Mouse (Mus musculus) kidney, embryonic 15.5 days (tissue): ENCODE measurements around the gene Abcg8. TPM values are rescaled to one million over a fixed set of nuclear protein-coding genes. Genes with fewer than 3 reads are reported as not detected.

Experiments used
- ATAC-seq: fragments of 200-750 bp; cut with Nextera tagmentation; replicated peaks from 2 replicates; pipeline ENCODE4 v1.8.0; 2017; ENCODE audit warnings: moderate TSS enrichment; ENCODE audit not compliant: low FRiP score
- H3K27ac ChIP-seq: fragments of 300-500 bp; sonication (generic); 2 replicates; pipeline ENCODE4 v1.5.1; 2015; ENCODE audit warnings: mild to moderate bottlenecking, inconsistent platforms
- H3K27me3 ChIP-seq: fragments of 300-500 bp; sonication (generic); 2 replicates; pipeline ENCODE4 v1.6.1; 2015; ENCODE audit warnings: inconsistent platforms
- H3K36me3 ChIP-seq: fragments of 300-500 bp; sonication (generic); 2 replicates; pipeline ENCODE4 v1.6.1; 2015; ENCODE audit warnings: inconsistent platforms
- H3K4me1 ChIP-seq: fragments of 300-500 bp; sonication (generic); 2 replicates; pipeline ENCODE4 v1.6.1; 2015; ENCODE audit warnings: inconsistent platforms
- H3K4me2 ChIP-seq: fragments of 300-500 bp; sonication (generic); 2 replicates; pipeline ENCODE4 v1.6.1; 2015; ENCODE audit warnings: moderate library complexity, mild to moderate bottlenecking, inconsistent platforms
- H3K4me3 ChIP-seq: fragments of 300-500 bp; sonication (generic); replicated peaks from 2 replicates; pipeline ENCODE4 v1.5.1; 2015; ENCODE audit warnings: mild to moderate bottlenecking, inconsistent platforms
- H3K9ac ChIP-seq: fragments of 300-500 bp; sonication (generic); 2 replicates; pipeline ENCODE4 v1.6.1; 2015; ENCODE audit warnings: mild to moderate bottlenecking, inconsistent platforms
- H3K9me3 ChIP-seq: fragments of 300-500 bp; sonication (generic); replicated peaks from 2 replicates; pipeline ENCODE4 v1.6.1; 2016; ENCODE audit warnings: inconsistent platforms
- WGBS: fragments of 180-500 bp; shearing (Covaris S2); methylation state at CpG from one replicate; pipeline ENCODE4 v1.1.7; 2015; ENCODE audit warnings: mixed read lengths; 5-methylcytosine and 5-hydroxymethylcytosine counted together
- polyA plus RNA-seq: library from polyadenylated mRNA; unstranded; fragments of >200 nt; fragmentation: Nextera tagmentation; extraction: Ambion mirVana; gene quantifications from 2 replicates; pipeline ENCODE4 v1.2.1, GENCODE M21; 2015

Gene Abcg8
- polyA plus RNA-seq, 1 experiment from 2014 or later: 0.27 TPM

DNA sequence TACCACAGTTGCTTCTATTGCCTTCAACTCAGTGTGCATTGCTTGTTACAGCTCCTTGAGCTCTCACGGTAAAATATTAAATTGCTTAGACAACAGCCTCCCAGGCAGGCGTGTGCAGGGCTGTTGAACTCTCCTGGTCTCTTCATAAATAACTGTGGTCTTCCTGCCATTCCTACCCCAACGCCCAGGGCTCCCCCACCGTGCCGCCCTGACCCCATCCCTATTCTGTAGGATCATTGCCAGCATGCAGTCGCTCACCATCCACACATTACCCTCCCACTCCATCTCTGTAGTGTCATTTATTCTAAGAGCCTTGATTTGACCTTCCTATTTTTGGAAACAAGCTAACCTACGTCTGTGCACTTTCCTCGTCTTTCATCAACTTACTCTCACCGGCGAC lies 11.0 kb upstream of the Abcg8 start:
- Histone ChIP-seq H3K4me1 (peaks cover 30% of the 10 kb centered on the region), H3K27ac (peak overlapping the region; percentile 69), H3K9ac (no peak overlapping the region), H3K27me3 (no peaks in the 10 kb centered on the region), H3K9me3 (no peaks in the 10 kb centered on the region), H3K36me3 (no peaks in the 10 kb centered on the region), H3K4me3 (no peak overlapping the region), H3K4me2 (peak overlapping the region; percentile 43)
- 0 out of 2 replicates have a peak, but pooled peaks have one; percentile 35 for ATAC-seq
- WGBS: 17% methylated on average over 10 of the region's 10 CpGs

DNA sequence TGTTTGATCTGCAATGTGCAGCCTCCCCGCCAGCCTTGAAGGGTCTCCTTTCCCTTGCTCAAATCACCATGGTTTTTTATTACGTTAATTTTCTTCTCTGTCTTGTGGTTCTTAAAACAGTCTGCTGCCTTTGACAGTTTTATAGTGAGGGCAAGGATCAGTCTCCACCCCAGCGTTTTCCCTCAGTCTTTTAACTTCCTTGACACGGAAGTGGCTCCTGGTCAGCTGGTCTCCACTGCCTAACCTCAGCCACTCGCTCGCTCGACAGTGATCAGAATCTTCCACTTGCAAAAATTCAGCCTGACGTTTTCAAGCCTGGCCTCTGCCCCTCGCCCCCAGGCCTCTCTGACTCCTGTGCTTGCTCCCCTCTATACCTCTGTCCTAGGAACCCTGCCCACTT lies 10.4 kb upstream of the Abcg8 start:
- Histone ChIP-seq H3K27me3 (no peaks in the 10 kb centered on the region), H3K36me3 (no peaks in the 10 kb centered on the region), H3K9me3 (no peaks in the 10 kb centered on the region), H3K4me3 (no peak overlapping the region), H3K4me1 (peaks cover 30% of the 10 kb centered on the region), H3K4me2 (peak overlapping the region; percentile 43), H3K9ac (no peak overlapping the region), H3K27ac (peak overlapping the region; percentile 69)
- 7% methylated on average over 9 of the region's 9 CpGs for WGBS
- ATAC-seq: peak; percentile 87

DNA sequence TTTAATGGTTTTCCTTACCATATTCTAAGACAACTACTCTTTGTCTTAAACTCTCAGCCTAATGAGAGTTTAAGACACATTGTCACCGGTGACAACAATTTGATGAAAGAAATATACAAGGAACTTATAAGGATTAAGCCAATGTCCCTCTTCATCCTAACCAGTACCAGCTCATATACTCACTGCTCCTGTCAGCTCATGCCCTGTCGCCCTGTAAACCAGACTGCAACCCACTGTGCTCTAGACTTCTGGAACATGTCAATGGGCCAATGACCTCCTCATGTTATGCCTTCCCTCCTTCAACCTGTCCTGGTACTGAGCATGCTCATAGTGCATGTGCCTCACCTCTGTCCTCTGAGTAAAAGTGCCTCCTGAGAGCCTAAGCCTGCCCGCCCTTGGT lies 8.3 kb upstream of the Abcg8 start:
- Histone ChIP-seq H3K27ac (no peak overlapping the region), H3K4me2 (no peak overlapping the region), H3K4me1 (peaks cover 33% of the 10 kb centered on the region), H3K4me3 (no peak overlapping the region), H3K9ac (no peak overlapping the region), H3K36me3 (no peaks in the 10 kb centered on the region), H3K27me3 (no peaks in the 10 kb centered on the region), H3K9me3 (no peaks in the 10 kb centered on the region)
- ATAC-seq: no peak
- 86% methylated on average over 3 of the region's 3 CpGs for WGBS

DNA sequence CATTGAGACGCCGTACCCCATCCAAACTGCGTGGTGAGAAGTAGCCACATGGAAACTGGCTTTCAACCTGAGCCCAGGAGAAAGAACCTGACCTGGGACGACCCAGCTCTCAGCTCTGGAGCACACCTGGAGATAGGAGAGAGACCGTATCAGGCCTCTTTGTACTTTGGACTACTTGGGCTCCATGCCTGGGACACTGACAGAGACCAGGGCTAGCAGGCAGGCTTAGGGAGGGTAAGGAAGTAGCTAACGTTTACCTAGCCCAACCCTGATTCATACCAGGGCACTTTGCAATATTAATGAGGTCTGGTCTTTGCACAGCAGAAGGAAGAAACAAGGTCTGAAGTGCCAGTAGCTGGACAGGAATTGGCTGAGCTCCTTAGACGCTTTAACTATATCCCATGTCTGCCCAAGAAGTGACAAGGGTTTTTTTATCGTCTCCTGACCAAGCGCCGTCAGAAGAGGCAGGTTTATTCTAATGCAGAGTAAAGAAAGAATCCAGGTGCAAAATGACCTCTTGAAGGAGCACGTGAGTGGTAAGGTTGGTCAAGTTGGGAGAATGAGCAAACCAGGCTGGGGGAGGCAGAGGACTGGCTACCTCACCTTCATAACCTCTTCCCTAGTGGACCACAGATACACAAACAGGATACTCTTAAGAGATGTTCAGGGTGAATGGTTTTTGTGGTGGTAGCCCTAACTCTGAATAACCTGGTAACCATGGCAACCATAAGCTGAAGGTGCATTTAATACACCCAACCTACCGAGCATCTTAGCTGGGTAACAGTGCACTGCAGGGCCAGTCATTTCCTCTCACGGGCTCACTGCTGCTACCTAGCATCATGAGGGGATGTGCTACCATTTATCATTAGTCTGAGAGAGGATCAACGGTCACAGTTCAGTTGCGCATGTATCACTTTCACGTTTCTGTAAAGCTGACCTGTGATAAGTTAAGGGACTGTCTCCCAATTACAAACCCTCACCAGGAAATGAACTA lies 3.4 kb upstream of the Abcg8 start:
- H3K4me1 ChIP-seq: peaks cover 45% of the 10 kb centered on the region
- H3K27me3 ChIP-seq: 0 out of 2 replicates have a peak, but pooled peaks cover 4% of the 10 kb centered on the region
- H3K4me3 ChIP-seq: no peak overlapping the region
- no peak; the same call in 1 of the 2 replicates for ATAC-seq
- WGBS: 50% methylated on average over 16 of the region's 16 CpGs
- H3K9ac ChIP-seq: no peak overlapping the region
- no peaks in the 10 kb centered on the region for H3K36me3 ChIP-seq
- no peak overlapping the region for H3K4me2 ChIP-seq
- H3K9me3 ChIP-seq: no peaks in the 10 kb centered on the region
- 0 out of 2 replicates have a peak overlapping the region, but pooled peaks have one; percentile 15 for H3K27ac ChIP-seq

DNA sequence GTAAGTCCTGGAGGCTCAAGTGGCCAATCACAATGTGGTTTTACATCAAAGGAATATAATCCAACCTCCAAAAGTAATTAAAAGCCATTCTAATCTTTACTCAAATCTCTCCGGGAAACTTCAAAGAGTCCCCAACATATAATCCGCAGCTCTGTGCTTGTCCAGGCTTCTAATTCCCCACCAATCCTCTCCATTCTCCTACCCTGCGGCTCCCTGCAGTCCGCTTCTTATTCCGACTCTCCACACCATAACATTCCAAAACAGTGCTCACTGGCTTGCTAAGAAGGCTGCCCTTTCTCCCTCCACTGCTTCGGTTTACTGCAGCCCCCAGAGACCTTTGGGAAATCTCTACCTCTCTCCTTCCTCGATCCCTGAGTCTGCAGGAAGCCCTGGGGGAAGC lies 2.1 kb upstream of the Abcg8 start:
- H3K4me2 ChIP-seq: peak overlapping the region; percentile 76; the same call in 1 of the 2 replicates
- no peak overlapping the region for H3K9ac ChIP-seq
- H3K36me3 ChIP-seq: no peaks in the 10 kb centered on the region
- no peak overlapping the region for H3K4me3 ChIP-seq
- H3K9me3 ChIP-seq: no peaks in the 10 kb centered on the region
- H3K27ac ChIP-seq: 0 out of 2 replicates have a peak overlapping the region, but pooled peaks have one; percentile 5
- H3K4me1 ChIP-seq: peaks cover 45% of the 10 kb centered on the region
- WGBS: 27% methylated on average over 7 of the region's 7 CpGs
- no peak for ATAC-seq
- 0 out of 2 replicates have a peak, but pooled peaks cover 4% of the 10 kb centered on the region for H3K27me3 ChIP-seq

DNA sequence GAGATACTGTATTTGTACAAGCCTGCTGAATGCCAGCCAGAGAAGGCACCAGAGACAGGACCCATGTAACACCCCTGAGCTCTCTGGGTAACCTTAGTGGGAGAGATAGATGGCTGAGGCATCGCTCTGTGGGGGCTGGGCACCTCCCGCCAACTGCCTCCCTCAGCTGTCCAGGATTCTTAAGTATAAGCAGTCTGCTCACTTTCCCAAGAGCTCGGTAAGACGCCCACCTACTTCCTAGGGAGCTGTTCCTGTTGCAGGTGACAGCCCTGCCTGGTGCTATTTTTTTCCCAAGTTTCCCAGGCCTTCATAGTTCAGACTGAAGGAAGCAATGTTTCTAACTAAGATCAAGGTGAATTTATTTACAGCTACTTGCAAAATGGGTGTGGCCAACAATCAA lies 898 bp upstream of the Abcg8 start:
- WGBS: 48% methylated on average over 4 of the region's 4 CpGs
- Histone ChIP-seq H3K27ac (0 out of 2 replicates have a peak overlapping the region, but pooled peaks have one; percentile 62), H3K9me3 (no peaks in the 10 kb centered on the region), H3K36me3 (no peaks in the 10 kb centered on the region), H3K4me1 (peaks cover 45% of the 10 kb centered on the region), H3K27me3 (0 out of 2 replicates have a peak, but pooled peaks cover 4% of the 10 kb centered on the region), H3K9ac (no peak overlapping the region), H3K4me3 (no peak overlapping the region), H3K4me2 (peak overlapping the region; percentile 76)
- ATAC-seq: no peak

DNA sequence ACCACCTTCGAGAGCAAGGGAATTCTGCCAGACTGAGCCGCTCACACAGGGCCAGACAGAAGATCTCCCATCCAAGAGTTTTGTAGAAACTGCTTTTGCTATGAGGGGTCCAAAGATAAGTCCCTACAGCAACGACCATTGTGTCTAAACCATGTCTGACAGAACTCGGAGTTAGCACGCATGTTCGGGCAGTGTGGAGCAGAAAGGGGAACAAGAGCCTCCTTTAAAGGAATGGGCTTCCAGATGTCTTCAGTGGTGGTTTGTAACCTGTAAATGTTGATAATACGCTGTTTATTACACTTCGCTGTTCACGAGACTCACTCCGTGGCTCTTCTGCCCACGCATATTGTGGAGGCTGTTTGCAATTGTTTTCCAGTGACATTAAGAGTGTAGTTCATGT lies 1.5 kb downstream of the Abcg8 start:
- no peaks in the 10 kb centered on the region for H3K36me3 ChIP-seq
- no peaks in the 10 kb centered on the region for H3K9me3 ChIP-seq
- 82% methylated on average over 11 of the region's 11 CpGs for WGBS
- 0 out of 2 replicates have a peak, but pooled peaks cover 4% of the 10 kb centered on the region for H3K27me3 ChIP-seq
- no peak overlapping the region for H3K27ac ChIP-seq
- H3K4me3 ChIP-seq: no peak overlapping the region
- H3K4me1 ChIP-seq: peaks cover 39% of the 10 kb centered on the region
- no peak for ATAC-seq
- H3K9ac ChIP-seq: no peak overlapping the region
- no peak overlapping the region for H3K4me2 ChIP-seq

DNA sequence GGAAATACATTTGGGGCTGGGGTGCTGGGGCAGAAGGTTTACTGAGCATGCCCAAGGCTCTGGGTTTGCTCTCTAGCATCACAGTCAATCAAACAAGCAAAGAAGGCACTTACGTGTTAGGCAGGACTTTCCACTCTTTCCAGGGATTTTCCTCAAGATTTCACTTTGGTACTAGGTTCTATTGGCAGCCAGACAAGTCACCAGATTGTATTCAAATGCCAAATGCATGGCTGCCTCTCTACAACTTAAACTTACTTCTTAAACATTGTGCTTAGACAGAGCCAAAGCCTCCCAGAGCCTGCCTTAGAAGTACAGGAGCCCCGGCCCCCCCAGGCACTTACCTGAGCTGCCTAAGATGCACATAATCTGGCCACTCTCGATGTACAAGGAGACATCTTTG lies 5.6 kb downstream of the Abcg8 start:
- H3K9ac ChIP-seq: no peak overlapping the region
- peaks cover 30% of the 10 kb centered on the region for H3K4me1 ChIP-seq
- H3K27me3 ChIP-seq: no peaks in the 10 kb centered on the region
- WGBS: 83% methylated on average over 3 of the region's 3 CpGs
- no peaks in the 10 kb centered on the region for H3K36me3 ChIP-seq
- H3K4me2 ChIP-seq: no peak overlapping the region
- H3K4me3 ChIP-seq: no peak overlapping the region
- H3K9me3 ChIP-seq: no peaks in the 10 kb centered on the region
- no peak overlapping the region for H3K27ac ChIP-seq
- ATAC-seq: no peak

DNA sequence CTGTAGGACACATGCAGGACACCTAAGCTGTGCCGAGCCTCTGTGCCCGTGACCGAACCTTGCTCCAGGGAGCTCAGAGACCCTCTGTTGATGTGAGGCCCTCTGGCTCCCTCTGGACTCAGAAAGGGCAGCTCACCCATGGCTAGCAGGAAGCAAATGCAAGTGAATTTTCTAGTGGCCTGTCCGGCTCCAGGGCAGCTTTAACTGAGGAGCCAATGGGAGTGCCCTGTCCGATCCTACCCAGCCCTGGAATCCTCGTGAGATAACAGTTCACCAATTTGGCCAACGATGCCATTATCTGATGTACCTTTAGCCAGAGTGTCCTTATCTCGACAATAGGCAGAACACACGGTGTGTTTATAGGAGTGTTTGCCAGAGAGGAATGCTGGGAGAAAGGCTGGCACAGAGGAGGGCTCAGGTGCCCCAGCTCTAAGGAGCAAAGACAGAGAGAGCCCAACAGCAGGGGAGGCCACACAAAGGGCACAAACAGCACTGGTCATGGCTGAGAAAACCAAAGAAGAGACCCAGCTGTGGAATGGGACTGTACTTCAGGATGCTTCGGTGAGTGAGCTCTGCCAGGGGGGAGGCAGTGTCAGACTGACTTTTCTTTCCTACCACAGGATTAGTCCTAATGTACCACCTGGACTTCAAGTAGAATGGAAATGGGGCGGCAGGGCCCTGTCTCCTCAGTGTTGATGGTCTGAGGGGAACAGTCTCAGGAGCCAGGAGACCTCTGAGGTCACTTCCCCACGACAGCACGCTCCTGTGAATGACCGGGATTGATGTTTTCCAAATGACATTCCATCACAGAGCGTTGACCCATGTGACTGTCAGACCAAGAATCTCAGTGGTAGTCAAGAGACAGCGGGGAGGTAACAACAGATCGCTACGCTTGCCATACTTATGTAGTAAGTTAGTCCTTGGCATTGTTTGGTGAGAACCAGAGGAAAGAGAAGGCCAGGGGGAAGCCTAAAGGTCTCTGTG lies 6.9 kb downstream of the Abcg8 start, which contains the start of gene Abcg5:
Abcg5 (minus strand) TSS at position 278 of the 984 bp plus-strand sequence.
- 69% methylated on average over 18 of the region's 18 CpGs for WGBS
- ATAC-seq: peak; percentile 41; the same call in 1 of the 2 replicates

DNA sequence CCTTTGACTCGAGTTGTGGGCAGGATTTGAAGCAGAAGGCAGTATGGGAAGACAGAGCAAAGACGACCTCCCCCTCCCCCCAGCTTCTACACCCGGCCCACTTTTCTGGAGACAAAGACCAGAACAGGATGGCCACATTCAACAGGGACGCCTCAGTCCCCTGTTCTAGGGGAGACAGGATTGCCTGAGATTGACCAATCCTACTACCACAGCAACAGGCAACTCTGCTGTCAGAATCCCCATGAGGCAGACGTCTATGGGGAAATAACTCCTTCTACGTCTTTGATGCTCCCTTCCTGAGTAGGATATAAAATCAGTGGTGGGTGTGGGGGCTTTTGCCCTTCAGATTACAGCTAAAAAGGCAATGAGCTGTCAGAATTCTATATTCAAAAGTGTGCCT lies 8.2 kb downstream of the Abcg8 start:
- no peaks in the 10 kb centered on the region for H3K27me3 ChIP-seq
- H3K4me2 ChIP-seq: no peak overlapping the region
- peaks cover 29% of the 10 kb centered on the region for H3K4me1 ChIP-seq
- H3K9me3 ChIP-seq: no peaks in the 10 kb centered on the region
- ATAC-seq: no peak
- no peaks in the 10 kb centered on the region for H3K36me3 ChIP-seq
- H3K27ac ChIP-seq: no peak overlapping the region
- no peak overlapping the region for H3K9ac ChIP-seq
- 33% methylated on average over 6 of the region's 6 CpGs for WGBS
- H3K4me3 ChIP-seq: no peak overlapping the region

More for the DNA sequence above, 6.9 kb downstream of the Abcg8 start, which contains the start of gene Abcg5:
- Histone ChIP-seq H3K4me3 (no peak within 1 kb of the TSS), H3K4me2 (no peak within 1 kb of the TSS), H3K4me1 (peaks cover 29% of the 10 kb centered on the region), H3K9me3 (no peaks in the 10 kb centered on the region), H3K27me3 (no peaks in the 10 kb centered on the region), H3K9ac (no peak within 1 kb of the TSS), H3K27ac (no peak within 1 kb of the TSS), H3K36me3 (no peaks in the 10 kb centered on the region)

DNA sequence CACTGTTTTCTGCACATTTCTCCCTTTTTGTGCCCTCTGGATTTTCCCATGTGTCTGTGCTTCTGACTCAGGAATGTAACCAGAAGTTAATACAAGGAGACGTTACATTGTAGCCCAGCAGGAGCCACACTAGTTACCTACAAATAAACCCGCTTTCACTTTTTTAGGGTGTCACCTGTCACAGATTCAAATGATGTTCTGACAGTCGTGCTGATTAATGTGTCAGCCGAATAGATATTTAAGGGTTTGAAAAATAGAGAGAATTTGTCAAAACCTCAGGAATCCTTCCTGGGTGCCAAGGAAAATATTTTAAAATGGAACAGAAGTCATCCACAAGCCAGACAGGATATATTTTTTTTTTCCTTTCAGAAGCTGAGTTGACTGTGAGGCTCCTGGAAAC lies 9.2 kb downstream of the Abcg8 start:
- H3K4me2 ChIP-seq: no peak overlapping the region
- no peak overlapping the region for H3K4me3 ChIP-seq
- H3K9me3 ChIP-seq: no peaks in the 10 kb centered on the region
- no peak overlapping the region for H3K9ac ChIP-seq
- H3K27ac ChIP-seq: no peak overlapping the region
- H3K36me3 ChIP-seq: no peaks in the 10 kb centered on the region
- no peak for ATAC-seq
- no peaks in the 10 kb centered on the region for H3K27me3 ChIP-seq
- 69% methylated on average over 4 of the region's 4 CpGs for WGBS
- H3K4me1 ChIP-seq: peaks cover 29% of the 10 kb centered on the region
